Mouse (Mus musculus): ENCODE results near the gene Srsf1. TPM values are rescaled to one million over a fixed set of nuclear protein-coding genes. Genes with fewer than 3 reads are reported as not detected.

Srsf1 gene
- total RNA-seq, 2 experiments from 2014 or later = 156 to 160 TPM

Other genes starting within 250 kb of the Srsf1 start
- not detected for gene Lpo, start 219.1 kb upstream of the Srsf1 start, total RNA-seq (2021)
- gene Mks1, start 194.2 kb upstream of the Srsf1 start, total RNA-seq (2021) = 1 to 10 TPM; 3.3 to 3.9 TPM
- gene Epx, start 171.8 kb upstream of the Srsf1 start, total RNA-seq (2021) = not detected
- not detected for gene Olfr462, start 155.1 kb upstream of the Srsf1 start, total RNA-seq (2021)
- not detected for gene Olfr463, start 150.0 kb upstream of the Srsf1 start, total RNA-seq (2021)
- gene Olfr464, start 126.4 kb upstream of the Srsf1 start, total RNA-seq (2021) = not detected
- gene Dynll2, start 59.8 kb upstream of the Srsf1 start, total RNA-seq (2021) = 100 to 1,000 TPM; 236 to 257 TPM
- 10 to 100 TPM; 44.9 to 45.7 TPM for gene Vezf1, start 20.9 kb downstream of the Srsf1 start, total RNA-seq (2021)
- gene Cuedc1, start 50.7 kb downstream of the Srsf1 start, total RNA-seq (2021) = 10 to 100 TPM; 45.6 to 48.4 TPM
- gene Mrps23, start 157.0 kb downstream of the Srsf1 start, total RNA-seq (2021) = 100 to 1,000 TPM; 250 to 256 TPM
- not detected for gene Ccdc182, start 246.7 kb downstream of the Srsf1 start, total RNA-seq (2021)